Mouse (Mus musculus): Measurements from ENCODE around the gene Map3k20.
A peak's percentile ranks its signal among the peaks of the same experiment; 100 is the strongest.

Gene Map3k20

DNA sequence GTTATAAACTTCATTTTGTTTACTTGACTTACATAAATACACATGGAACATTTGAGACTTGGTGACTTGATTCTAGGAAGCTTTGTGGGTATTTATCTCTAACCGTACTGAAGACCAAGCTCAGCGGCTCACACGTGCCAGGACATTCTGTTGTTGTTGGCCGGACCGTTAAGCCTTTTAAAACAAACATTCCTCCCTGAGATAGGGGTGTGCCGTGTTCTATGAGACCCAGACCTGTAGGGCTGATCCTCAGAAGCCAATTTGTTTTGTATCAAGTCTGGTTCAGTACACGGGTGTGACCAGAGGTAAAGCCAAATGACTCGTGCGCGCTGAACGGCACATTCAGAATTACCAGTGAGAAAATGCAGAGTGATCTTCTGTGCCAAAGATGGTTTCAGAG is 97.9 kb downstream of the Map3k20 start:
- no peak for DNase-seq

- no peak for DNase-seq
These were observed 104.0 kb downstream of the Map3k20 start for GRCm38 (mm10) chr2:72389411-72389810.

DNA sequence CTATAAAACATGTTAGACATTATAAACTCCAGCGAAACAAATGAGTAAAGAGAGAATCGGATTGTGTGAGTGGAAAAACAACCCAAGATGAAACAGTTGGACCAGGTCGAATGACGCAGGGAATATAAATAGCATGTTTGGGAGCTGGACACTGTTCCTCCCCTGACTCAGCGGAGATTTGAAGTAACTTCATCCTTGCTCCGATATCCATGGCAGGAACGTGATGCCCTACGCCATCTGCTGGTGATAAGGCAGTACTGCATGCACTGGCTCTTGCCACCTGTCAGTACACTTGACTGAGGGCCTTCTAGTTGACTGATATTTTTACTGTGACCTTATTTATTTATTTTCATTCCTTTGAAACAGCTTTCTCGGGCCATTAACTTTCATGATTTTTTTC is 104.5 kb downstream of the Map3k20 start:
- DNase-seq, result peak; percentile 74 to 80

GRCm38 (mm10) chr2:72390474-72390873 is 105.0 kb downstream of the Map3k20 start:
- DNase-seq, result no peak

DNA sequence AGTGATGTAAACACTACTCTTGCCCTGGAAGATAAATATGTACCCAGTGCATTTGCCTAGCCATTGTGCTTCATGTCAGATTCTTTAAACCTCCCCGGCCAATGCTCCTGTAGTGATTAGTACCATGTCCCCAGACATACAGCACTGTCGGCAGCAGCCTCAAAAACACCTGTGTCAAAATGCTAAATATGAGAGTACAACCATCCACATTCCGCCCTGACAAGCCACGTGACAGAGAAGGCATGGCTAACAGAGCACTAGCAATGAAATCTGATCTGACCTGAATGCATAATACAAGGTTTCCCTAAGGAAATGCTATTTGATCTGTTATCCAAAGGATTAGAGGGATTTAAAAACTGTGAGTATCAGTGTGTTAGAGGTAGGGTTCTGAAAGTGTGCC is 105.6 kb downstream of the Map3k20 start:
- no peak for DNase-seq

- no peak for DNase-seq
These were observed 106.3 kb downstream of the Map3k20 start for GRCm38 (mm10) chr2:72391721-72392120.

GRCm38 (mm10) chr2:72392316-72392715 is 106.9 kb downstream of the Map3k20 start:
- DNase-seq, result no peak

- no peak for DNase-seq
These were observed 111.5 kb downstream of the Map3k20 start for GRCm38 (mm10) chr2:72396934-72397333.

- DNase-seq, result peak; percentile 12 to 13
These were observed 112.8 kb downstream of the Map3k20 start for GRCm38 (mm10) chr2:72398227-72398626.

DNA sequence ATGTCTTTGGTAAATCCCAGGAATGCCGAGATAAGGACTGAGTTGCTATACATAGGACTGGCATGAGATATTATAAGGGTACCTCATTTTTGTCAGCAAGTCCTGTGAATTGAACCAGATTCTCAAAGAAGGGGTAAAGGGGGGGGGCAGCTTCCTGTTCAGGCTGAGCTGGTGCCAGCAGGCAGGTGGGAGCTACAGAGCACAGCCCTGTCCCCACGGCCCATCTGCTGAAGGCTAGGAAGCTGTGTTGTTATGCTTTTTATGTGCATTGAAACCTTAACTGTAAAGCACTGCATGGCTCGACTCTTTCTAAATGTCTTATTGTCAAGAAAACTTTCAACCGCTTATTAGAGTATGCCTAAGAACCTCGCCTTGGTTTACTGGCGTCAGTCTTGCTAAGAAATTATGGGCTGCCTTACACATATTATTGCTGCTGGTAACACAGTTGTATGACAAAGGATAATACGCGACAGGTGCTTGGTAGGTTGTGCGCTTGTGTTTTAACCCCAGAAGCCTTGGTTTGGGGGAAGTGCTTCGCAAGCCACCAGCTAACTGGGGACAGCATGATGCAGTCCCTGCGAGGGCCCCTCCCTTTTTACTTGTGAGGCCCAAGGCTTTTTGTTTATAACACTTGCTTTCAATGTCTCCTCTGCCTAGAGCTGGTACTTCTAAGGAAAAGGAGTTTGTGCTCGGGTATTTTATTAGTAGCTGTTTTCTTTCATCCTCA is 114.2 kb downstream of the Map3k20 start:
- DNase-seq, result no peak

DNA sequence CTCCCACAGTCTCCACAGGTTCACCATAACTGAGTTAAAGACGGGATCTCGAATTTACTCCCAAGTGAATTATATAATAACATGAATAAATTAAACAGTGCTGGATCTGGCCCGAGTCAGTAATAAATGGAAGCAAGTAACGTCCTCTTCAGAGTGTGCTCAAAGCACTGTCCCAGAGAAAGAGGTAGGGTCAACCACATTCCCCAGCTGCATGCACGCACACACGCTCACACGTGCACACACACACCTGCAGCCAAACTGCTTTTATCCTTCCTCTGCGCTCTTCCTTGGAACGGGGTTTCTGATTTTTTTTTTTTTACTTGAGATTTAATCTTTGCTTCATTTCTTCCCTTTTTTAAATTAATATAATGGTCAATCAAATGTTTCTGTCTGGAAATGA is 115.9 kb downstream of the Map3k20 start:
- DNase-seq, result no peak

- DNase-seq, result no peak
These were observed 120.5 kb downstream of the Map3k20 start for GRCm38 (mm10) chr2:72405621-72406555.

GRCm38 (mm10) chr2:72406701-72407100 is 121.3 kb downstream of the Map3k20 start:
- no peak for DNase-seq

GRCm38 (mm10) chr2:72407341-72408092 is 122.1 kb downstream of the Map3k20 start:
- DNase-seq, result no peak

GRCm38 (mm10) chr2:72409968-72410367 is 124.5 kb downstream of the Map3k20 start:
- DNase-seq, result no peak

DNA sequence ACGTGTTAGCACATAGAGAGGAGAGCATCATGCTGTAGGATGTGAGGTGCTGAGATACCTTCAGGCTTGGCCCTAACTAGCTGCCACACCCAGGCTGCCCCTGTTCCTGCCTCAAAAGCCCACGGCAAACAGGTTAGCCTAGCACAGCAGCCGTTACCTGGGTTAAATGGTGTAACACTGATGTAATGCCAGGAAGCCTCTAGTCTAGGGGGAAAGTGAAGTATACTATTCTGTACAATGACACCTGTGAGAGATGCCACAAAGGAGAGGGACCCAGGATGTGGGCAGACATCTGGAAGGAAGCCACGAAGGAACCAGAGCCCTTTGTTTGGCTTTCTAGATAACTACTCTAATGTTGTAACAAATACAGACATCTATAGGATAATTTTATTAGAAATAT is 126.8 kb downstream of the Map3k20 start:
- no peak for DNase-seq

DNA sequence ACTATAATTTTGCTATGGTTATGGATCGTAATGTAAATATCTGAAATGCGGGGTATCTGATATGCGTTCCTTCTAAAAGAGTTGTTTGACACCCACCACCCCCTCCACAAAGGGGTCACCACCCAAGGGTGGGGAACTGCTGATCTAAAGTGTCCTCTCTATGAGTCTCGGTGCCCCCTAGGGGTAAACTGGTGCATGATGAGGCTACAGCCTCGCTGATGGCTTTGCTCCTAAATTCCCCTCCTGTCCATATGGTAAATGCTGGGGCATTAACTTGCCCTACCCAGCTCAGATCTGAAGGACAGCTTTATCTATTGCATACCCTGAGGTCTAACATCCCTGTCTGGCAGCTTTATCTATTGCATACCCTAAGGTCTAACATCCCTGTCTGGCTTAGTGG is 130.0 kb downstream of the Map3k20 start:
- DNase-seq, result no peak

- DNase-seq, result no peak
These were observed 131.0 kb downstream of the Map3k20 start for GRCm38 (mm10) chr2:72416095-72417080.

DNA sequence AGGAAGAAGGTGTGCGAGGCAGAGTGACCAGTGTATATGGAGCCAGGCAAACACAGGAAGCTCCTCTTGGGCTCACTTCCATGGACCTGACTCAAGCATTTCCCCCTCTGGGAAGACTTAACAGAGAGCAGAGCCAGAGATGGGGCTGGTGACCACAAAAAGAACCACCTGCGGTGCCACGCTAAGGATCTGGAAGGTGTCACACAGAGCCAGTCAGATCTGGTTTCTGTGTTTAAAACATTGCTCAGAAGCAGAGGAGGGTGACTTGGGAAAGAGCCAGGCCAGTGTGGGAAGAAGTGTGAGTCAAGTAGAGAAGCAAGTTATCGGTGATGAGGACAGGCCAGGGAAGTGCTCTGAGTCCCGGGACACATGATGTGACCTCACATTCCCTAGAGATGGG is 135.1 kb downstream of the Map3k20 start:
- no peak for DNase-seq

- DNase-seq, result no peak
These were observed 139.2 kb downstream of the Map3k20 start for GRCm38 (mm10) chr2:72424656-72425055.

- no peak for DNase-seq
These were observed 141.3 kb downstream of the Map3k20 start for GRCm38 (mm10) chr2:72426776-72427175.

DNA sequence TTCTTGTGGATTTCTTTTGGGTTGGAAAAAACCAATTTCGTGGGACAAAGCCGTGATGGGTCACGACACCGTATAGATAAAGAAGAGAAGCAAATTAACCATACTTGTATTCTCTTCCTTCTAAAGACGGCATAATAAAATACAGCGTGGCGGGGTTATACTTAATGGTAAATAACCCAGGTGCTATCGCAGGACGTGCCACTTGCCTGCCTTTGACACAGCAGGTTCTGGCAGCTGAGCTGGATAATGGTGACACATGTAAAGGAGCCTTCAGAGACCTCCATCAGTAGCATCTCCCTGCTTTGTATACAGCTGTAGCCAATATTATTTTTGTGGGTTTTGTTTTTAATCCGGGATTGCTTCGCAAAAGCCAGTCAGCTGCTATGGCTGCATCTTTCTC is 141.9 kb downstream of the Map3k20 start:
- no peak for DNase-seq
